Mouse (Mus musculus) intestine, embryonic 16.5 days (tissue): ENCODE measurements around the gene Scnn1a. TPM values are rescaled to one million over a fixed set of nuclear protein-coding genes. Genes with fewer than 3 reads are reported as not detected.
A peak's percentile ranks its signal among the peaks of the same experiment; 100 is the strongest.

Experiments used
- ATAC-seq: fragments of 200-750 bp; cut with Nextera tagmentation; 2 replicates; pipeline ENCODE4 v1.8.0; 2017; ENCODE audit warnings: moderate TSS enrichment, moderate library complexity
- H3K27ac ChIP-seq: fragments of 300-500 bp; sonication (generic); 2 replicates; pipeline ENCODE4 v1.5.1; 2014; ENCODE audit warnings: mild to moderate bottlenecking, low read length
- H3K27me3 ChIP-seq: fragments of 300-500 bp; sonication (generic); replicated peaks from 2 replicates; pipeline ENCODE4 v1.6.1; 2014; ENCODE audit warnings: low read length, control low read depth, mixed read lengths; ENCODE audit not compliant: control insufficient read depth, insufficient read depth
- H3K36me3 ChIP-seq: fragments of 300-500 bp; sonication (generic); 2 replicates; pipeline ENCODE4 v1.6.1; 2014; ENCODE audit warnings: low read length, control low read depth; ENCODE audit not compliant: control insufficient read depth, insufficient read depth
- H3K4me1 ChIP-seq: fragments of 300-500 bp; sonication (generic); 2 replicates; pipeline ENCODE4 v1.6.1; 2014; ENCODE audit warnings: low read length, control low read depth, mixed read lengths; ENCODE audit not compliant: control insufficient read depth, insufficient read depth
- H3K4me2 ChIP-seq: fragments of 300-500 bp; sonication (generic); 2 replicates; pipeline ENCODE4 v1.6.1; 2014; ENCODE audit warnings: low read depth, low read length, control low read depth
- H3K4me3 ChIP-seq: fragments of 300-500 bp; sonication (generic); 2 replicates; pipeline ENCODE4 v1.5.1; 2014; ENCODE audit warnings: mild to moderate bottlenecking, low read length
- H3K9ac ChIP-seq: fragments of 300-500 bp; sonication (generic); 2 replicates; pipeline ENCODE4 v1.6.1; 2014; ENCODE audit warnings: low read depth, low read length
- H3K9me3 ChIP-seq: fragments of 300-500 bp; sonication (generic); 2 replicates; pipeline ENCODE4 v1.6.1; 2016; ENCODE audit warnings: low read length, control low read depth; ENCODE audit not compliant: control insufficient read depth
- WGBS: fragments of 180-500 bp; shearing (Covaris S2); extraction: QIAGEN DNeasy Blood & Tissue Kit; methylation state at CpG from one replicate; pipeline ENCODE4 v1.1.7; 2014; 5-methylcytosine and 5-hydroxymethylcytosine counted together
- polyA plus RNA-seq: library from polyadenylated mRNA; unstranded; fragments of >200 nt; fragmentation: Nextera tagmentation; extraction: Ambion mirVana; gene quantifications from 2 replicates; pipeline ENCODE4 v1.2.1, GENCODE M21; 2015

Scnn1a gene
- polyA plus RNA-seq, 1 experiment from 2014 or later = 5.0 TPM

DNA sequence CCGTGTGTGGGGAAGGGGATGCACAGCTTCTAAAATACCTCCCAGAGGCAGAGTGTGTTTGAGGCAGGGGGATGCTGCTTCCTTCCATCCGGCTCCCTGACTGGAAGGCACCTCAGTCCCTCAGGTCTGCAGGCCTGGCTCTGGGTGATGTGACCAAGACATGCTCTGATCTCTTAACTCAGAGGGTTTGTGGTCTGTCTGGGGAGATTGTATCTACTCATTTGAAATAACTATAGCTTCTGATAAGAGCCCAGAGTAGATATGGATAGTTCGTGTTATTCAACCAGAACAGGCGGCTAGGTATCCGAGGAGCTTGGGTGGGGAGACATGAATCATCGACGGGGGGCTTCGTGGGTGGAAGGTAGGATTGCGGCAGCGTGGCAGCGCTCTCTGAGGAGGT lies 32.8 kb downstream of the Scnn1a start:
- H3K4me3 ChIP-seq = no peak overlapping the region
- peak overlapping the region; percentile 2; the same call in 1 of the 2 replicates for H3K4me2 ChIP-seq
- H3K9ac ChIP-seq = peak overlapping the region; percentile 2; the same call in 1 of the 2 replicates
- no peak for ATAC-seq
- H3K27ac ChIP-seq = no peak overlapping the region
- peaks cover 6% of the 10 kb centered on the region; the same call in 1 of the 2 replicates for H3K36me3 ChIP-seq
- 74% methylated on average over 11 of the region's 11 CpGs for WGBS
- no peaks in the 10 kb centered on the region for H3K27me3 ChIP-seq
- peaks cover 68% of the 10 kb centered on the region for H3K4me1 ChIP-seq
- H3K9me3 ChIP-seq = no peaks in the 10 kb centered on the region

DNA sequence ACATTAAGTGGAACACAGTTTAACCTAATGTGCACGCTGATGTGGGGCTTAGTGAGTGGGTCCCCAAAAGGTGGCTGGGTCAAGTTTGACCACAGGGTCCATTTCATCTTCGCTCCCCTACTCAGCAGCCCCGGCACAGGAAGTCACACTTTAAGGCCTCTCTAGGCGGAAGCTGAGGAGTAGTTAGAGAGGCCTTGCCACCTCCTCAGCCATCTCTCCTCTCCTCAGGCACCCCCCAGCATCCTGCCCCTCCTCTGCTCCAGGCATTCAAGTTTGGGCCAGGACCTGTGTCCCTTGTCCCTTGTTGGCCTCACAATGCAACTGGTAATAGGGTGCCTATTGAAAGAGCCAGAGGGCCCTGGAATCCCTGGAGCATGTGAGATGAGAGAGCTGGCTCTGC lies 33.2 kb downstream of the Scnn1a start:
- Histone ChIP-seq H3K4me1 (peaks cover 65% of the 10 kb centered on the region), H3K9me3 (no peaks in the 10 kb centered on the region), H3K4me3 (no peak overlapping the region), H3K4me2 (peak overlapping the region; percentile 36; the same call in 1 of the 2 replicates), H3K36me3 (peaks cover 10% of the 10 kb centered on the region), H3K27me3 (no peaks in the 10 kb centered on the region), H3K9ac (0 out of 2 replicates have a peak overlapping the region, but pooled peaks have one; percentile 35), H3K27ac (peak overlapping the region; percentile 64)
- no peak for ATAC-seq
- WGBS = 79% methylated on average over 4 of the region's 4 CpGs

DNA sequence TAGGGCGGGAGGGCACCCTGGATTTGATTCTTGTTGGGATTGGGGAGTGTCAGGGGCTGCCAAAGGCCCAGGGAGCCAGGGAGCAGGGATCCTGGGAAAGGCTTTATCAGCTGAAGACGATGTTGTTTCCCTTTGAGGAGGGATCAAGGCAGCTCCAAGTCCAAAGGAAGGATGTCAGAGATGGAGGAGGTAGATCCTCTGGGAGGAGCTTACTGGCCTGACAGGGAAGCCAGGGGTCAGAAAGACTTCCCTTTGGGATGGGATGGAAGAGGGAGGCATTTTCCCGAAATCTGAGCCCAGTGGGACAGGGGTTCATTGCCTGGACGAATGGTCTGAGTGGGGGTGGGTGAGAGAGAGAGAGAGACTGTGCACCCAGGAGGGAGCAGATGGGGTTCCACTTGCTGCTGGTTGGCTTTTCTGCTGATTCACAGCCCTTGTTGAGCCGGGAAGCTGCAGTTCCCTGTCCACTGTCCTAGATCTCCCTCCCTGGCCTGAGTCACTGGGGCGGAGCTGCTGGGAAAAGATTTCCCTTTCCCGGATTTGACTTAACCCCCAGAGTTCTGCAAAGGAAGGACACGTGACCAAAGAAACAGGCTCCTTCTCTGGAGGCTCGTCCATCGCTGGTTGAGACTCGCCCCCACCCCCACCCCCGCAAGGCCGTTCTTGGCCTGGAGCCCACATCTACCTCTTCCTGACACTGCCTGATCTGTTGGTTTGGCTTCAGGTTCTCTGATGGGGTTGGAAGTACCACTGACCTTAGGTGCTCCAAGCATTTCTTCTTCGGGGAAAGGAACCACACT lies 34.1 kb downstream of the Scnn1a start:
- H3K27ac ChIP-seq = peak overlapping the region; percentile 64
- peaks cover 17% of the 10 kb centered on the region for H3K36me3 ChIP-seq
- H3K9ac ChIP-seq = peak overlapping the region; percentile 41
- WGBS = 11% methylated on average over 14 of the region's 14 CpGs
- H3K4me3 ChIP-seq = peak overlapping the region; percentile 13; the same call in 1 of the 2 replicates
- peak; percentile 45 for ATAC-seq
- peak overlapping the region; percentile 36 for H3K4me2 ChIP-seq
- no peaks in the 10 kb centered on the region for H3K27me3 ChIP-seq
- no peaks in the 10 kb centered on the region for H3K9me3 ChIP-seq
- peaks cover 59% of the 10 kb centered on the region for H3K4me1 ChIP-seq

DNA sequence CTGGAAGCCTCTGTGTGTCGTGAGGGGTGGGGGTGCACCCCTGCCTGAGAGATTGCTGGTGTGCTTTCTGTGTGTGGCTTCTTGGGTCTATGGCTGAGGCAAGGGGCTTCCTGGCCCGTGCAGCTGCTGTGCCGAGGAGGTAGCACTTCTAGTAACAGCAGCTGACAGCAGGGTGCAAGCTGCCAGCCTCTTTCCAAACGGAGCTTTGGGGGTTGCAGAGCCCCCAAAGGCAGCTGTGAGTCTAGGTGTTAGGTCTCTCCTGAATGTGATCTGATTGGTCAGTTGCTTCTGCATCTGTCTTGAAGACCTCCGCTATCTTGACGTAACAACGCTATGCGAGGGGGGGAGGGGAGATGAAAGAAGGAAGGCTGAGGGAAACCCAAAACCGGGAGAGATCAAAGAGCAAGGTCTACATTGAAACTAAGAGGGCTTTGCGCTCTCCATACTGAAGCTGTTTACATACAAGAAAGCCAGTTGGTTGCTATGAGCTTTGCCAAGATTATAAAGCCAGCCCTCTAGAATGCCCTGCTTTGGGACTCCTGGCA lies 34.8 kb downstream of the Scnn1a start:
- Histone ChIP-seq H3K27ac (peak overlapping the region; percentile 64), H3K36me3 (peaks cover 17% of the 10 kb centered on the region), H3K4me2 (peak overlapping the region; percentile 36), H3K4me3 (0 out of 2 replicates have a peak overlapping the region, but pooled peaks have one; percentile 13), H3K4me1 (peaks cover 59% of the 10 kb centered on the region), H3K9ac (peak overlapping the region; percentile 25), H3K27me3 (no peaks in the 10 kb centered on the region), H3K9me3 (no peaks in the 10 kb centered on the region)
- 15% methylated on average over 10 of the region's 10 CpGs for WGBS
- no peak for ATAC-seq

DNA sequence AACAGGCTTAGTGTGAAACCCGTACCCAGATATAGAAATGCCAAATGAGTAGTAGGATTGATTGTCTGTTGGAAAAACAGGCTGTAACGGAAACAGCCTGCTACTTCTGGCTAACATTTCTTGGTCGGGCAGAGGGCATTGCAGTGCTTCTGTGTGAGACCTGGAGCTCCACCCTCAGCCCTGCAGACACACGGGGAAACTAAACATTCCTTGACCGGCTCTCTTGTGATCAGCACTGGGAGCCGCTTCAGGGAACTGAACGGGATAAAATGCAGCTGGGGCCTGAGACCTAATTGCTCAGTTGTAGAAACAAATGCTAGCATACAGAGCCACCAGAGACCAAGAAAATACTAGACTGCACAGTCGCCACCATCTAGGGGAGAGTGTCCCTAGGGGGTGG lies 35.8 kb downstream of the Scnn1a start:
- Histone ChIP-seq H3K36me3 (peaks cover 20% of the 10 kb centered on the region), H3K27ac (no peak overlapping the region), H3K4me1 (peaks cover 51% of the 10 kb centered on the region), H3K4me3 (no peak overlapping the region), H3K9me3 (no peaks in the 10 kb centered on the region), H3K9ac (no peak overlapping the region), H3K4me2 (no peak overlapping the region), H3K27me3 (no peaks in the 10 kb centered on the region)
- ATAC-seq = no peak
- WGBS = 30% methylated on average over 8 of the region's 8 CpGs

DNA sequence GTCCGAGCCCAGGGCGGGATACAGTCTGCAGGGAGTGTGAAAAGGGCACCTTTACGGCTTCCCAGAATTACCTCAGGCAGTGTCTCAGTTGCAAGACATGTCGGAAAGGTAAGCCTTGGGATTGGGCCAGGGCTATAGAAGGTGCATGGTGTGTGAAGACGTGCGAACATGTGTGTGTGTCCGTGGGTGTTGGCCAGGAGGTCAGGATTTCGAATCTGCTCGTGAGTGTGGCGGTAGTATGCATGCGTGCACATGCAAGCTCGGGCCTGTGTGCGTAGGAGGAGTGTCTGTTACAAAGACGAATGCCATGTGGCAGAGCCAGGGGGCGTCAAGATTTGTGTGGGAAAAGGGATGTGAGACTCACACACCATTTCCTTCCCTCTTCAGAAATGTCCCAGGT lies 36.9 kb downstream of the Scnn1a start:
- Histone ChIP-seq H3K4me3 (no peak overlapping the region), H3K36me3 (peaks cover 28% of the 10 kb centered on the region), H3K9ac (no peak overlapping the region), H3K27me3 (no peaks in the 10 kb centered on the region), H3K9me3 (no peaks in the 10 kb centered on the region), H3K27ac (no peak overlapping the region), H3K4me1 (peaks cover 49% of the 10 kb centered on the region), H3K4me2 (no peak overlapping the region)
- WGBS = 86% methylated on average over 15 of the region's 15 CpGs
- no peak for ATAC-seq

DNA sequence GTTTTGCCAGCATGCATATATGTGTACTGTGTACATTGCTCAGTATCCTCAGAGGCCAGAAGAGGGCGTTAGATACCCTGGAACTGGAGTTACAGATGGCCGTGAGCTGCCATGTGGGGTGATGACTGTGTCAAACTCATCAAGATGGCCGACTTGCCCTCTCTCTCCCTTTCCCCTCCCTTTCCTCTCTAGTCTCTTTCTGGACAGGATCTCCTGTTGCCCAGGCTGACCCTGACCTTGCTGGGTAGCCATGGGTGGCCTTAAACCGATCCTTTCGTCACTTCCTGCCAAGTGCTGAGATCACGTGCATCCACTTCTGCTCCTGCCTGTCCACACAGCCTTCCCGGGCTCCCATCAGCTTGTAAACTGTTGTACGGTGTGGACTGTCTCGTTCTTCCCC lies 39.5 kb downstream of the Scnn1a start:
- H3K27ac ChIP-seq = no peak overlapping the region
- no peaks in the 10 kb centered on the region for H3K27me3 ChIP-seq
- H3K9ac ChIP-seq = no peak overlapping the region
- 52% methylated on average over 9 of the region's 9 CpGs for WGBS
- no peak for ATAC-seq
- no peaks in the 10 kb centered on the region for H3K9me3 ChIP-seq
- no peak overlapping the region for H3K4me3 ChIP-seq
- peaks cover 30% of the 10 kb centered on the region for H3K36me3 ChIP-seq
- peaks cover 45% of the 10 kb centered on the region for H3K4me1 ChIP-seq
- H3K4me2 ChIP-seq = no peak overlapping the region

DNA sequence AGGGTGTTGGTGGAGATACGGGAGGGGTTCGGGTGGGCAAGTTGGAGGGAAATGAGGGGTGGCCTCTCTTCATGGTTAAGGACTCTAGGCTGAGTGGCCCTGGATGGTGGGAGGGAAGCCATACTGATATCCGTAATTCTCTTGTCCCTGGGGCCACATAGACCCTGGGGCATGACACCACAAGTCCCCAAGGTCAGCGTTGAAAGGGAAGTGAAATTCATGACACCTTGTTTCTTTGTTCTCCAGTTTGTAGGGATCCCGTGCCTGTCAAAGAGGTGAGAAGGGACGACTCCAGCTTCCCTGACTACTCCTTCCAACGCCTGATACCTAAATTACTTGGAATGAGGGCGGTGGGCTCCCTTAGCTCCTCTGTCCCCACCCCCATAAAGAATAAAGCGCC lies 40.4 kb downstream of the Scnn1a start:
- 77% methylated on average over 9 of the region's 9 CpGs for WGBS
- Histone ChIP-seq H3K27me3 (no peaks in the 10 kb centered on the region), H3K9me3 (no peaks in the 10 kb centered on the region), H3K4me3 (no peak overlapping the region), H3K4me2 (no peak overlapping the region), H3K9ac (no peak overlapping the region), H3K4me1 (peaks cover 37% of the 10 kb centered on the region), H3K27ac (no peak overlapping the region), H3K36me3 (peaks cover 30% of the 10 kb centered on the region)
- ATAC-seq = no peak

DNA sequence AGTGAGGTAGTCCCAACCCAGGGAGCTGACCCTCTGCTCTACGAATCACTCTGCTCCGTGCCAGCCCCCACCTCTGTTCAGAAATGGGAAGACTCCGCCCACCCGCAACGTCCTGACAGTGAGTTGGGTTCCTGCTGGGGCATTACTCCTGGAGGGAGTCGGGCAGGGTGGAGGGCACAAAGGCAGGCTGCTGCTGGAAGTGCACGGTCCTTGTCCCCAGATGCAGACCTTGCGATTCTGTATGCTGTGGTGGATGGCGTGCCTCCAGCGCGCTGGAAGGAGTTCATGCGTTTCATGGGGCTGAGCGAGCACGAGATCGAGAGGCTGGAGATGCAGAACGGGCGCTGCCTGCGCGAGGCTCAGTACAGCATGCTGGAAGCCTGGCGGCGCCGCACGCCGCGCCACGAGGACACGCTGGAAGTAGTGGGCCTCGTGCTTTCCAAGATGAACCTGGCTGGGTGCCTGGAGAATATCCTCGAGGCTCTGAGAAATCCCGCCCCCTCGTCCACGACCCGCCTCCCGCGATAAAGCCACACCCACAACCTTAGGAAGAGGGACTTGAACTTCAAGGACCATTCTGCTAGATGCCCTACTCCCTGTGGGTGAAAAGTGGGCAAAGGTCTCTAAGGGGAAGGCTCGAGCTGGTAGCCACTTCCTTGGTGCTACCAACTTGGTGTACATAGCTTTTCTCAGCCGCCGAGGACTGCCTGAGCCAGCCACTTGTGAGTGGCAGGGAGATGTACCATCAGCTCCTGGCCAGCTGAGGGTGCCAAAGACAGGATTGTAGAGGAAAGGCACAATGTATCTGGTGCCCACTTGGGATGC lies 41.2 kb downstream of the Scnn1a start:
- Histone ChIP-seq H3K4me3 (no peak overlapping the region), H3K9ac (no peak overlapping the region), H3K27me3 (no peaks in the 10 kb centered on the region), H3K4me1 (peaks cover 31% of the 10 kb centered on the region), H3K9me3 (no peaks in the 10 kb centered on the region), H3K27ac (0 out of 2 replicates have a peak overlapping the region, but pooled peaks have one; percentile 2), H3K4me2 (no peak overlapping the region), H3K36me3 (peaks cover 30% of the 10 kb centered on the region)
- WGBS = 45% methylated on average over 38 of the region's 38 CpGs
- ATAC-seq = peak; percentile 27
